Mouse (Mus musculus): ENCODE measurements at regions not wholly inside any gene's neighbourhood (a gene's known extent, or its start where the extent isn't known, plus 50 kb on each side); places are given as distances from the start of the nearest gene placed in this dataset.

DNA sequence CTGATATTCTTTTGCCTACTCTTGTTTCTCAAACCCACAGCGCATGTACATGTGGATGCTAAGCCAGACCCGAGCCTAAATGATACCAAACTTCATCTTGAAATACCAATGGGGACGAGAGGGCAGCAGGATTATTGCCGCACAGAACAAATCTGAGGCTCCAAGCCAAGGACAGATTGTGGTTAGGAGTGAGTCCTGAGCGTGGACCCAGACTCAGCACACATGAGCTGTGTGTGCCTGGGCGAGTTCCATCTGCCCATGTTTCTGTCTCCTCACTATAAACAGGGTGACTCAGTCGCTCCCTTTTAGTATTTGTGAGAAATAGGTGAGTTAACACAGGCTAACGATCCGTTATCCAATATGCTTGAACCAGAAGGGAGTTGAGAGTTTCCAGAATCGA is 92.4 kb upstream of the Gadd45a start:
- no peak for TF ChIP-seq POLR2A (IDR thresholded peaks at IDR 0.05; ENCODE audit: insufficient read depth, low read length)
- no peak for TF ChIP-seq CTCF (IDR thresholded peaks at IDR 0.05; ENCODE audit: low read depth, low read length)

All from ES-Bruce4 (cell line).